Mouse (Mus musculus) spleen, adult 2 months (tissue): ENCODE measurements at regions not wholly inside any gene's neighbourhood (a gene's known extent, or its start where the extent isn't known, plus 50 kb on each side); places are given as distances from the start of the nearest gene placed in this dataset.

Experiments
- CTCF ChIP-seq: fragments of 200-500 bp; IDR thresholded peaks from 2 replicates; pipeline ENCODE4 v1.5.1; 2011; ENCODE audit warnings: mild to moderate bottlenecking, inconsistent platforms; ENCODE audit not compliant: insufficient read depth, insufficient read length, insufficient replicate concordance; ENCODE audit errors: extremely low read depth
- POLR2A ChIP-seq: fragments of 200-500 bp; IDR thresholded peaks from 2 replicates; pipeline ENCODE4 v1.6.1; 2011; ENCODE audit warnings: low read depth, low read length, inconsistent platforms

DNA sequence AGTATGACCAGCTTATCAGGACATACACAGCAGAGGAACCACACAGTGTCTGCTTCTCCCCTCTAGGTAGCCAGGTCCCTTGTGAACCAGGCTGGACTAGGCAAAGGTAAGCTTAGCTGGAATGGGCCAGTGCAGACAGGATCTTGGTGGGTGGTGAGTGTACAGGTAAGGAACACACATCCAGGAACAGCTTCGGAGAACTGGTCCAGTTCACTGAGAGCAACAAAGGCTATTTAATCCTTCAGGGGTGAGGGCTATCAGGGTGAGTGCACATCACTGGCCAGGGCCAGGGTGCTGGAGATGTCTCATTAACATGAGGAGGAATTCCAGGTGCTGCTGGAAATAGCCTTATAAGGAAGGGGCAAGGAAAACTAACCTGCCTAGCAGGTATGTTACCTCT lies 429.4 kb downstream of the Ptpru start:
- no peak for TF ChIP-seq POLR2A
- TF ChIP-seq CTCF: no peak
